Mouse (Mus musculus) E14TG2a.4 (cell line): ENCODE results near the gene Tdrd1.
A peak's percentile ranks its signal among the peaks of the same experiment; 100 is the strongest.

Experiments used
- H3K27me3 ChIP-seq: 2 replicates; pipeline ENCODE4 v1.6.1; 2014; ENCODE audit warnings: low read length, control low read depth; ENCODE audit not compliant: insufficient read depth
- H3K36me3 ChIP-seq: 2 replicates; pipeline ENCODE4 v1.6.1; 2014; ENCODE audit warnings: low read length, control low read depth; ENCODE audit not compliant: insufficient read depth
- H3K4me1 ChIP-seq: replicated peaks from 2 replicates; pipeline ENCODE4 v1.6.1; 2014; ENCODE audit warnings: low read depth, low read length, control low read depth
- H3K4me3 ChIP-seq: replicated peaks from 2 replicates; pipeline ENCODE4 v1.5.1; 2014; ENCODE audit warnings: mild to moderate bottlenecking, low read length
- H3K9me3 ChIP-seq: 2 replicates; pipeline ENCODE4 v1.6.1; 2014; ENCODE audit warnings: low read length, control low read depth
- CTCF ChIP-seq: conservative IDR thresholded peaks from 2 replicates; pipeline ENCODE4 v1.5.1; 2014; ENCODE audit warnings: low read length
- NANOG ChIP-seq: IDR thresholded peaks from 2 replicates; pipeline ENCODE4 v1.6.1; 2014; ENCODE audit warnings: borderline replicate concordance, low read length, mixed read lengths
- POU5F1 ChIP-seq: IDR thresholded peaks from 2 replicates; pipeline ENCODE4 v1.6.1; 2014; ENCODE audit warnings: low read length, borderline replicate concordance

The Tdrd1 gene

GRCm38 (mm10) chr19:56888654-56889053 lies 62.6 kb downstream of the Tdrd1 start:
- H3K4me1 ChIP-seq: peaks cover 3% of the 10 kb centered on the region; the same call in 1 of the 2 replicates
- TF ChIP-seq POU5F1 (no peak), CTCF (no peak), NANOG (no peak)
- no peaks in the 10 kb centered on the region for H3K9me3 ChIP-seq
- no peaks in the 10 kb centered on the region for H3K36me3 ChIP-seq
- H3K4me3 ChIP-seq: no peak overlapping the region
- H3K27me3 ChIP-seq: peaks cover 12% of the 10 kb centered on the region

GRCm38 (mm10) chr19:56891438-56891837 lies 65.4 kb downstream of the Tdrd1 start:
- H3K27me3 ChIP-seq: peaks cover 17% of the 10 kb centered on the region
- H3K9me3 ChIP-seq: no peaks in the 10 kb centered on the region
- TF ChIP-seq NANOG (no peak), POU5F1 (no peak)
- H3K4me3 ChIP-seq: no peak overlapping the region
- peaks cover 3% of the 10 kb centered on the region; the same call in 1 of the 2 replicates for H3K4me1 ChIP-seq
- no peaks in the 10 kb centered on the region for H3K36me3 ChIP-seq

- no peak for TF ChIP-seq NANOG
- TF ChIP-seq CTCF: no peak
- Histone ChIP-seq H3K4me3 (no peak overlapping the region), H3K27me3 (peaks cover 17% of the 10 kb centered on the region), H3K4me1 (peaks cover 3% of the 10 kb centered on the region; the same call in 1 of the 2 replicates), H3K36me3 (no peaks in the 10 kb centered on the region), H3K9me3 (no peaks in the 10 kb centered on the region)
Observed at GRCm38 (mm10) chr19:56892586-56892985, 66.6 kb downstream of the Tdrd1 start.

- Histone ChIP-seq H3K4me1 (peaks cover 7% of the 10 kb centered on the region; the same call in 1 of the 2 replicates), H3K4me3 (no peak overlapping the region), H3K27me3 (peaks cover 17% of the 10 kb centered on the region), H3K36me3 (no peaks in the 10 kb centered on the region), H3K9me3 (no peaks in the 10 kb centered on the region)
- no peak for TF ChIP-seq POU5F1
- no peak for TF ChIP-seq NANOG
- TF ChIP-seq CTCF: no peak
Observed at GRCm38 (mm10) chr19:56893326-56893725, 67.3 kb downstream of the Tdrd1 start.

GRCm38 (mm10) chr19:56897654-56898053 lies 71.6 kb downstream of the Tdrd1 start:
- no peak for TF ChIP-seq NANOG
- TF ChIP-seq POU5F1: no peak
- no peak for TF ChIP-seq CTCF
- H3K4me3 ChIP-seq: no peak overlapping the region
- 0 out of 2 replicates have a peak, but pooled peaks cover 4% of the 10 kb centered on the region for H3K4me1 ChIP-seq
- no peaks in the 10 kb centered on the region for H3K36me3 ChIP-seq
- peaks cover 24% of the 10 kb centered on the region for H3K27me3 ChIP-seq
- no peaks in the 10 kb centered on the region for H3K9me3 ChIP-seq

- Histone ChIP-seq H3K4me1 (peaks cover 17% of the 10 kb centered on the region), H3K36me3 (no peaks in the 10 kb centered on the region), H3K4me3 (no peak overlapping the region), H3K27me3 (peaks cover 20% of the 10 kb centered on the region), H3K9me3 (no peaks in the 10 kb centered on the region)
- no peak for TF ChIP-seq CTCF
- no peak for TF ChIP-seq NANOG
- TF ChIP-seq POU5F1: no peak
Observed at GRCm38 (mm10) chr19:56904095-56904494, 78.1 kb downstream of the Tdrd1 start.

GRCm38 (mm10) chr19:56905395-56905794 lies 79.4 kb downstream of the Tdrd1 start:
- TF ChIP-seq CTCF (no peak), POU5F1 (no peak), NANOG (no peak)
- peaks cover 20% of the 10 kb centered on the region for H3K27me3 ChIP-seq
- H3K4me3 ChIP-seq: no peak overlapping the region
- peaks cover 17% of the 10 kb centered on the region for H3K4me1 ChIP-seq
- no peaks in the 10 kb centered on the region for H3K36me3 ChIP-seq
- no peaks in the 10 kb centered on the region for H3K9me3 ChIP-seq

GRCm38 (mm10) chr19:56907850-56908249 lies 81.8 kb downstream of the Tdrd1 start:
- Histone ChIP-seq H3K36me3 (no peaks in the 10 kb centered on the region), H3K27me3 (peaks cover 16% of the 10 kb centered on the region), H3K4me1 (peaks cover 17% of the 10 kb centered on the region), H3K9me3 (no peaks in the 10 kb centered on the region), H3K4me3 (no peak overlapping the region)
- TF ChIP-seq NANOG: no peak
- TF ChIP-seq POU5F1: no peak
- no peak for TF ChIP-seq CTCF

- Histone ChIP-seq H3K36me3 (no peaks in the 10 kb centered on the region), H3K4me1 (peaks cover 20% of the 10 kb centered on the region), H3K9me3 (no peaks in the 10 kb centered on the region), H3K4me3 (no peak overlapping the region), H3K27me3 (peaks cover 16% of the 10 kb centered on the region; the same call in 1 of the 2 replicates)
- TF ChIP-seq CTCF (peak; percentile 49), NANOG (no peak)
Observed at GRCm38 (mm10) chr19:56908472-56909270, 82.7 kb downstream of the Tdrd1 start.
